Mouse (Mus musculus) NIH3T3 (cell line): ENCODE measurements around the gene Vax1.
A peak's percentile ranks its signal among the peaks of the same experiment; 100 is the strongest.

ENCODE experiments used
- DNase-seq: peaks from one replicate; pipeline ENCODE4 v3.0.0-alpha.2; 2012; ENCODE audit warnings: low read depth

Gene Vax1

DNA sequence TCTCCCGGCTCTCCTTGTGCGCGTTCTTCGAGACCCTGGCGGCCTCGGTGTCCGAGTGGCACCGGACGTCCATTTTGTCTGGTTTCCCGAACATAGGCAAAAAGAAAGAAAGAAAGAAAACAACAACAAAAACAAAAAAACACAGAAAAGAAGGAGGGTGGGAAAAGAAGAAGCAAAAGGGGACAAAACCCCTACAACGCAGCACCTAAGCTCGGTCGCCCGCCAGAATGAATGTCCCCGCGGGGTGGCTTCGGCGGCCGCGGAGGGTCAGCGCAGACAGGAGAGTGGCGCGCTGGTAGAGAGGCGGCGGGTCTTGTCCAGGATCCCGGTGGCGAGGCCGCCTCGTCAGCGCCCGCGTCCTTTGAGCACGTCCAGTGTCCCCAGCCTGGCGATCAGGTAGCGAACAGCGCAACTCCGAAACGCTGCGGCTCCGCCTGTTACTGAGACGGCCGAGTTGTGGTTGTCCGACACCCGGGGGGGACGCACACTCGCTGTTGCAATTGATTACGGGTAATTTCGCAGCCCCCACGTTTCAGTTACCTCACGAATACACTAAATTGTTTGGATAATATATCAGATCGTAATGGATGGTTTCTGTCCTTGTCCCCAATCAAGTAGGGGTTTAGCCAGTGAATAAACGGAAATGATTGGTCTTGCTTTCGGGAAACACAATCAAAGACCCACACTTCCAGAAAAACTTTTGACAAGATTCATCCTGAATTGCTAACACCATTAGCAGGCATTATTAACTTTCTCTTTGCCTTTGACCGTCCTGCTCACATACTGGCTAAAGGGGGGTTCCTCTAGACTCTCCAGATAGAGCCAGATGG, at the start of gene Vax1:
TSS of gene Vax1 (minus strand) at position 121 of the 830 bp plus-strand sequence.
- DNase-seq: no peak

GRCm38 (mm10) chr19:59218991-59219390, 49.1 kb upstream of the Vax1 start, which contains the start of gene Kcnk18:
Gene Kcnk18, plus strand, starts transcription at chr19:59219214.
- no peak for DNase-seq

DNA sequence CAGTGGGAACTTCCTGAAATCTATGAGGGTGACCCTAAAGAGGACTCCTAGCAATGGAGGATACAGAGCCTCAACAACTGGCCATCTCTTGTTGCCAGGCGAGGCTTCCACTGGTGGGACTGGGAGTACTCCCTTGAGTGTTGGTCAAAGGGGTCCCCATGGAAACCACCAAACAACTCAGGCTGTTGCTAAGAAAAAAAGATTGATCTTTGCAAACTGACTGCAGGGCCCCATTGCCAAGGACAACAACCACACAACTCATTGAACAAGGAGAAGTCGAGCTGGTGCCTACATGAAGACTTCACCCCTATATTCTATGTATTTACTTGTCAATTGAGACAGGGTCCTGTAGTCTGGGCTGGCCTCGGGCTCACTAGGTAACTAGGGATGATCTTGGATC, 47.0 kb upstream of the Vax1 start:
- no peak for DNase-seq

GRCm38 (mm10) chr19:59208986-59209385, 39.1 kb upstream of the Vax1 start:
- DNase-seq: no peak

DNA sequence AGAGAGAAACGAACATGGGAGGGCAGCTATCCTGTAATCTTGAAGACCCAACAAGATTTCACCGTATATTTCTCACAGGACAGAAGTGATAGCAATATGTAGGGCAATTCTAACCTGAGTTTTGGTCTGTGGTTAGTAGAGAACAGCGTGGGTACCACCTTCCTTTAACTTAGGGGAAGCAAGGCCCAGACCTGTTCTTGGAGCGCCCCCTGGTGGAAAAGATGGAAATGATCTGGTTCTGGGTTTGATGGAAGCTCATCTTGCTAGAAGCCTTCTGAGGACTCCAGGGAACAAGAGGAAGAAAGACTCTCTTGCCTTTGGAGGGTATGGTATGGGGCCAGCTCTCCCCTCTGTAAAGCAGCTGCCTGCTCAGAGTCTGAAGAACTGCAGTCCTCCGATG, 38.6 kb upstream of the Vax1 start:
- peak; percentile 88 for DNase-seq

DNA sequence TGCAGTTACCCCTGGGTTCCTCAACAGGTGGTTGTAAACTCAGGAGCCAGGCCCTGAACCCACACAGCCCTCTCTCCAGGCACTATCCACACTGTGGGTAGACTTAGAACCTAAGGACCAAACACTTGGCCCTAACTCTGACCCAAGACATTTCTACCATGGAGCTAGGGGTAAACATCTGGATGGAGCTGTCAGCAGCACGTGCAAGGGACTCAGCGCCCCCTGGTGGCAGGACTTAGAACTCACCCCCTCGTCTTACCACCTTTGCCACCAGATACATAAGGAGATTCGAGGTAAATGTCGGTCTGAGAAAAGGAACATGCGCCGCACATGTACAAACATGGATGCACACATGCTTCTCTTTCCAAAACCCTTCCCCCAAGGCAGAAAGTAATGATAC, 28.3 kb upstream of the Vax1 start:
- DNase-seq: peak; percentile 80

- peak; percentile 52 for DNase-seq
These were observed 26.3 kb upstream of the Vax1 start for GRCm38 (mm10) chr19:59196111-59196666.

- no peak for DNase-seq
These were observed 25.4 kb upstream of the Vax1 start for GRCm38 (mm10) chr19:59195181-59195770.

GRCm38 (mm10) chr19:59193986-59194820, 24.3 kb upstream of the Vax1 start:
- DNase-seq: no peak

DNA sequence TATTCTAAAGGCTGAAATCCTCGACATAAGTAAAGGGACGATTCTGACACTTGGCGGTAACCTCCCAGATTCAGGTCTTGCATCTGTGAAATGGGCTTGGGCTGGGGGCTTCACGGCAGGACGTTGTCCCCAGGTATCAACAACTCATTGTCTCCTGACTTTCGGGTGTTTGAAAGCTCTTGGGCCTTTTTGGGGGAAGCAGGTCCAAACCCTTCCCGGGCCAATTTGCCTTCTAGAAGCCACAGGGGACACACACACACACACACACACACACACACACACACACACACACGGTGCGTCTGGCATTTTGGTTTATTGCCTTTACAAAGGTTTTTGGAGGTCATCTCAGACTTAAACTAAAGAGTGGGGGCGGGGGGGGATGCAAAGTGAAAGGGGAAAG, 23.6 kb upstream of the Vax1 start:
- no peak for DNase-seq

GRCm38 (mm10) chr19:59192491-59192890, 22.6 kb upstream of the Vax1 start:
- DNase-seq: no peak

- DNase-seq: no peak
These were observed 21.3 kb upstream of the Vax1 start for GRCm38 (mm10) chr19:59191123-59191505.

- DNase-seq: no peak
These were observed 20.7 kb upstream of the Vax1 start for GRCm38 (mm10) chr19:59190431-59191122.

- no peak for DNase-seq
These were observed 19.1 kb upstream of the Vax1 start for GRCm38 (mm10) chr19:59188981-59189380.

GRCm38 (mm10) chr19:59184000-59184399, 14.1 kb upstream of the Vax1 start:
- DNase-seq: peak; percentile 9

DNA sequence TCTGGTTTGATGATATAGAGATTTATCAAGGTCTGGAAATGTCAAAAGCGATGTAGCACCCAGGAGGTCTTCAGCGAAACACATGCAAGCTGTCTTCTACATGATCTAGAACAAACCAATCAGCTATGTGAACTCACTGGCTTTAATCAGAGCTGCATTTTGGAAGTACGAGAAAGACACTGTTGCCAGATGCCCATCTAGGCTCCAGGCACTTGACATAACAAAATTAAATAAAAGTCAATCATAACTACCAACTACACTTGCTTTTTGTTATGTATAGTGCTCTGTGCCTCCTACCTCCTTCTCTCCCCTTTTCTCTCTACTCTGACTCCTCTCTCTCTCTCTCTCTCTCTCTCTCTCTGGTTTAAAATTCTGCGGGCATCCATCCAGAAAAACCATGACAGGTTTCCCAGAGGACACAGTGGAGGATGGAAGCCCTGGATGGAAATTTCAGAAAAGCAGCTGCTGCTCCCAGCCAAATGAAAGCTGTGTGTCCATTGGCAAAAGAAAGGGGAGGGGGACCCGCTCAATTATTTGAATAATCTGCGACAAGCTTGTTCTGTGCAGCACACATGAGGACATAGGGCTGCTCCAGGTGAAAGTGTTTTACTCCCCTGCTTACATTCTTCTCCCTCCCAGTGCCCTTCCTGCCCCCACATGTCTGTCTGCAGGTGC, 3.6 kb upstream of the Vax1 start:
- DNase-seq: no peak

DNA sequence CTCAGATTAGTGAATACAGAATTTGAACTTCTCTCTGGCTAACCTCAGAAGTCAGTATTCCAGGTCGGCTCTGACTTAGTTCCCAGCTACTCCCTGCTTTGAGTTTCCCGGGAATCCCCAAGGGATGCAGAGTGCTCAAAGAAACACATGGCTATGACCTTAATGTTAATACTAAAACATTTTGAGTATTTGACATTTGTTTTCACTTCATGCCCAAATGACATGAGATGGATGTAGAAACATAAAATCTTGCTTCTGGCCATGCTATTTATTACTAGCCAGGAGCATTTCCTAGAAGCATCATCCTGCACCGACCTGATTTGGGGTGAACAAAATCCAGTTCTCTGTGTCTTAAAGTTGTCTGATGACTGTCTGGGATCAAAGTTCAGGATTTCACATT, 2.9 kb upstream of the Vax1 start:
- no peak for DNase-seq

DNA sequence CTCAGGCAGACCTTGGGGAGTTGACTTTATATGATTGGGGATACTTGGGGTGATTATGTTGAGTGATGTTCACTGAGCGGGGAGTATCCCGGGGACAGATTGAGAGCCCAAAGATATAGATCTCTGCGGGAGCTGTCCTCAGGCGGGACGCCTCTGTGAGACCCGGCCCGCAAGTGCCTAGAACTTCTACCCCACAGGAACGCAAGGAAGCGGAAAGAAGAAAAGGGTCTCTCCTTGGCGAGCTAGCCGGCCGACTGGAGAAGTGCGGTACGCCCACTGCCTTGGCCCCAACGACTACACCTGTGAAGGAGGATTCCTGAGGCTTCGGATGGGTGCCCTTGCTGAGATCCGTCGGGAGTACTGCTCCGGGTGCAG, 2.0 kb upstream of the Vax1 start:
- DNase-seq: no peak

- no peak for DNase-seq
These were observed 1.5 kb upstream of the Vax1 start for GRCm38 (mm10) chr19:59171151-59171870.

DNA sequence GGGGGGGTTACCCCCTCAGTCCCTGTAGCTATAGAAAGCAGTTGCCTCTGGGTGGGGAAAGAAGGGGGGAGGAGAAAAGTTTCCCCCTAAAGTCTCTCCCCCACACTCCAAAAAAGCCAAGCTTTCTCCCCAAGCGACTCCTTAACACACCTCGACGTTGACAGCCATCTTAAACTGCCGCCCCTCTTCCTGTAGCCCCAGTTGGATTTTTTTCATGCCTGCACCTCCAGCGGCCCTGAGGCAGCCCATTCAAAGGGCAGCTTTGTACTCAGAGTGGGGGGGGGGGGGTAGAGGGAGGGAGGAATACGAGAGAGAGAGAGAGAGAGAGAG, 875 bp upstream of the Vax1 start:
- DNase-seq: no peak
